Mouse (Mus musculus): ENCODE measurements at regions not wholly inside any gene's neighbourhood (a gene's known extent, or its start where the extent isn't known, plus 50 kb on each side); places are given as distances from the start of the nearest gene placed in this dataset.

DNA sequence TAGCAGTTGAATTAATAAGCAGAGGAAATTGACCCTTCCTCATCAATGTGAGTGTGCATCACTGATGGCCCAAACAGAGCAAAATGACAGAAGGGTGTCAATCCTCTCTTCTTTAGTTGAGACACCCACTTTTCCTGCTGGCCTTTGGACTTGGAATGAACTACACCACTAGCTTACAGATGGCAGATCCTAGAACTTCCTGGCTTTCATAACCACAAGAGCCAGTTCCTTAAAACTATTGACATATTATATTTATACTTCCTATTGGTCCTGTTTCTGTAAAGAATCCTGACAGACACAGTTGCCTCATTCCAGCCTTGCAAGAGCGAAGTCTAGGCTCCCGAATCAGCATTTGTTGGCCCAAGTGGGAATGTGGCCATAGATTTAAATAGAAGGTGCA, 185.4 kb upstream of the Eif4g2 start:
- TF ChIP-seq CTCF (IDR thresholded peaks at IDR 0.05; ENCODE audit: low read depth) (no peak), EP300 (IDR thresholded peaks at IDR 0.05; ENCODE audit: low read depth) (no peak)

Data from liver, embryonic 14.5 days (tissue).